Mouse (Mus musculus) liver, embryonic 14.5 days (tissue): ENCODE results near the gene Inpp5a.

ENCODE experiments used
- CTCF ChIP-seq: IDR thresholded peaks from 2 replicates; pipeline ENCODE4 v1.5.1; 2016; ENCODE audit warnings: antibody characterized with exemption, low read depth, control low read depth
- EP300 ChIP-seq: IDR thresholded peaks from 2 replicates; pipeline ENCODE4 v1.6.1; 2016; ENCODE audit warnings: antibody characterized with exemption, low read depth

- no peak for TF ChIP-seq EP300
- no peak for TF ChIP-seq CTCF
Measured at GRCm38 (mm10) chr7:139467177-139467895, 78.4 kb downstream of the Inpp5a start.
